Mouse (Mus musculus) CH12.LX (cell line): ENCODE results near the gene Acad11. TPM values are rescaled to one million over a fixed set of nuclear protein-coding genes. Genes with fewer than 3 reads are reported as not detected.

Source experiments
- DNase-seq: peaks from one replicate; pipeline ENCODE4 v3.0.0-alpha.2; 2013; ENCODE audit errors: extremely low read depth
- H3K27ac ChIP-seq: 2 replicates; pipeline ENCODE4 v1.5.1; 2012; ENCODE audit warnings: low read depth, mild to moderate bottlenecking, control low read depth, moderate library complexity; ENCODE audit not compliant: insufficient read depth
- H3K27me3 ChIP-seq: replicated peaks from 2 replicates; pipeline ENCODE3; 2012; ENCODE audit warnings: inconsistent platforms
- H3K36me3 ChIP-seq, 2 experiments: replicated peaks in 1 of 2; 2 replicates each; pipeline versions ENCODE3 to v1.6.1; 2012; ENCODE audit warnings: inconsistent platforms in 1 of 2, low read length in 1 of 2, mild to moderate bottlenecking in 1 of 2, mixed read lengths in 1 of 2, moderate library complexity in 1 of 2; ENCODE audit not compliant: control insufficient read depth in 1 of 2, insufficient read depth in 1 of 2
- H3K4me1 ChIP-seq, 2 experiments: 2 replicates each; pipeline ENCODE4 v1.6.1; 2012; ENCODE audit warnings: inconsistent platforms in 1 of 2, moderate library complexity in 1 of 2; ENCODE audit not compliant: insufficient read depth in 2 of 2, control insufficient read depth in 1 of 2
- H3K4me2 ChIP-seq: 2 replicates; pipeline ENCODE4 v1.6.1; 2012; ENCODE audit warnings: low read depth, mild to moderate bottlenecking, control low read depth; ENCODE audit not compliant: poor library complexity, insufficient read depth, severe bottlenecking
- H3K4me3 ChIP-seq, 3 experiments: fragments of 150-350 bp in 1 of 3; sonication (generic) in 1 of 3; replicated peaks in 1 of 3; 2 replicates each; pipeline versions ENCODE3 to v1.5.1; 2011 to 2012; ENCODE audit warnings: low read depth in 2 of 3, low read length in 2 of 3, mild to moderate bottlenecking in 2 of 3, moderate library complexity in 2 of 3, control low read depth in 1 of 3, improper control_type of control experiment in 1 of 3, inconsistent platforms in 1 of 3, mixed read lengths in 1 of 3; ENCODE audit not compliant: poor library complexity in 1 of 3
- H3K79me2 ChIP-seq: replicated peaks from 2 replicates; pipeline ENCODE4 v1.6.1; 2012; ENCODE audit warnings: mild to moderate bottlenecking, moderate library complexity; ENCODE audit not compliant: control insufficient read depth, poor library complexity, insufficient read depth, severe bottlenecking; ENCODE audit errors: extremely low read depth
- H3K9ac ChIP-seq: 2 replicates; pipeline ENCODE4 v1.6.1; 2012; ENCODE audit warnings: low read depth, mild to moderate bottlenecking, control low read depth, moderate library complexity; ENCODE audit not compliant: insufficient read depth
- H3K9me3 ChIP-seq: replicated peaks from 2 replicates; pipeline ENCODE3; 2012; ENCODE audit warnings: low read length, inconsistent platforms, mixed read lengths
- BHLHE40 ChIP-seq: IDR thresholded peaks from 2 replicates; pipeline ENCODE4 v1.6.1; 2011; ENCODE audit warnings: mild to moderate bottlenecking, low read depth, low read length, improper control_type of control experiment
- CHD1 ChIP-seq: IDR thresholded peaks from 2 replicates; pipeline ENCODE4 v1.6.1; 2012; ENCODE audit warnings: low read depth, low read length, improper control_type of control experiment, inconsistent platforms
- CHD2 ChIP-seq: IDR thresholded peaks from 2 replicates; pipeline ENCODE4 v1.6.1; 2011; ENCODE audit warnings: low read length, improper control_type of control experiment
- CTCF ChIP-seq, 2 experiments: IDR thresholded peaks in 1 of 2; conservative IDR thresholded peaks in 1 of 2; 2 replicates each; pipeline ENCODE4 v1.5.1; 2011 to 2012; ENCODE audit warnings: low read depth in 2 of 2, low read length in 2 of 2, improper control_type of control experiment in 1 of 2, inconsistent platforms in 1 of 2, mild to moderate bottlenecking in 1 of 2, moderate library complexity in 1 of 2
- E2F4 ChIP-seq: IDR thresholded peaks from 2 replicates; pipeline ENCODE4 v1.6.1; 2011; ENCODE audit warnings: low read depth, low read length, improper control_type of control experiment; ENCODE audit not compliant: insufficient replicate concordance
- ELF1 ChIP-seq: IDR thresholded peaks from 2 replicates; pipeline ENCODE4 v1.6.1; 2014; ENCODE audit warnings: low read depth, mild to moderate bottlenecking, inconsistent platforms, low read length, improper control_type of control experiment
- EP300 ChIP-seq: IDR thresholded peaks from 2 replicates; pipeline ENCODE4 v1.6.1; 2011; ENCODE audit warnings: low read length, improper control_type of control experiment
- ETS1 ChIP-seq: conservative IDR thresholded peaks from 2 replicates; pipeline ENCODE4 v1.6.1; 2012; ENCODE audit warnings: low read depth, mild to moderate bottlenecking, inconsistent platforms, low read length, improper control_type of control experiment, moderate library complexity
- HCFC1 ChIP-seq: IDR thresholded peaks from 2 replicates; pipeline ENCODE4 v1.6.1; 2012; ENCODE audit warnings: low read depth, mild to moderate bottlenecking, inconsistent platforms, low read length, improper control_type of control experiment
- IRF4 ChIP-seq: IDR thresholded peaks from 2 replicates; pipeline ENCODE4 v1.6.1; 2014; ENCODE audit warnings: low read depth, mild to moderate bottlenecking, inconsistent platforms, low read length, improper control_type of control experiment
- JUN ChIP-seq: IDR thresholded peaks from 2 replicates; pipeline ENCODE4 v1.6.1; 2011; ENCODE audit warnings: low read depth, mild to moderate bottlenecking, low read length, improper control_type of control experiment, moderate library complexity; ENCODE audit not compliant: insufficient read depth
- KAT2A ChIP-seq: IDR thresholded peaks from 2 replicates; pipeline ENCODE4 v1.6.1; 2012; ENCODE audit warnings: low read length, improper control_type of control experiment, inconsistent platforms; ENCODE audit not compliant: insufficient replicate concordance
- MAZ ChIP-seq: IDR thresholded peaks from 2 replicates; pipeline ENCODE4 v1.6.1; 2012; ENCODE audit warnings: low read depth, mild to moderate bottlenecking, inconsistent platforms, low read length, improper control_type of control experiment, moderate library complexity
- MEF2A ChIP-seq: IDR thresholded peaks from 2 replicates; pipeline ENCODE4 v1.6.1; 2014; ENCODE audit warnings: low read depth, mild to moderate bottlenecking, inconsistent platforms, low read length, improper control_type of control experiment, borderline replicate concordance
- MYC ChIP-seq: IDR thresholded peaks from 2 replicates; pipeline ENCODE4 v1.6.1; 2011; ENCODE audit warnings: low read depth, mild to moderate bottlenecking, improper control_type of control experiment, low read length
- NELFE ChIP-seq: IDR thresholded peaks from 2 replicates; pipeline ENCODE4 v1.6.1; 2011; ENCODE audit warnings: low read depth, low read length, improper control_type of control experiment
- NRF1 ChIP-seq: IDR thresholded peaks from 2 replicates; pipeline ENCODE4 v1.6.1; 2014; ENCODE audit warnings: low read depth, mild to moderate bottlenecking, inconsistent platforms, low read length, improper control_type of control experiment, moderate library complexity
- PAX5 ChIP-seq: IDR thresholded peaks from 2 replicates; pipeline ENCODE4 v1.6.1; 2012; ENCODE audit warnings: low read length, inconsistent platforms, mixed read lengths
- POLR2A ChIP-seq: IDR thresholded peaks from 2 replicates; pipeline ENCODE4 v1.6.1; 2011; ENCODE audit warnings: low read depth, mild to moderate bottlenecking, improper control_type of control experiment, low read length
- POLR2AphosphoS2 ChIP-seq: IDR thresholded peaks from 2 replicates; pipeline ENCODE4 v1.6.1; 2011; ENCODE audit warnings: low read depth, low read length, improper control_type of control experiment
- RAD21 ChIP-seq: IDR thresholded peaks from 2 replicates; pipeline ENCODE4 v1.6.1; 2011; ENCODE audit warnings: low read depth, mild to moderate bottlenecking, low read length, improper control_type of control experiment, moderate library complexity
- SMC3 ChIP-seq: IDR thresholded peaks from 2 replicates; pipeline ENCODE4 v1.6.1; 2011; ENCODE audit warnings: low read depth, low read length, improper control_type of control experiment
- TBP ChIP-seq: conservative IDR thresholded peaks from 2 replicates; pipeline ENCODE4 v1.6.1; 2011; ENCODE audit warnings: low read depth, low read length, improper control_type of control experiment
- UBTF ChIP-seq: IDR thresholded peaks from 2 replicates; pipeline ENCODE4 v1.6.1; 2012; ENCODE audit warnings: low read depth, mild to moderate bottlenecking, inconsistent platforms, low read length, improper control_type of control experiment, moderate library complexity
- USF1 ChIP-seq: IDR thresholded peaks from 2 replicates; pipeline ENCODE4 v1.6.1; 2014; ENCODE audit warnings: low read depth, mild to moderate bottlenecking, inconsistent platforms, low read length, improper control_type of control experiment
- ZC3H11A ChIP-seq: IDR thresholded peaks from 2 replicates; pipeline ENCODE4 v1.6.1; 2012; ENCODE audit warnings: low read depth, mild to moderate bottlenecking, inconsistent platforms, low read length, improper control_type of control experiment
- dilution Hi-C: fragments of 300-500 bp; cut with MboI; formaldehyde crosslinking; loops from 2 replicates; pipeline ENCODE4 v1.14.3; 2020; ENCODE audit warnings: low sequenced_read_pairs; ENCODE audit not compliant: extremely low pct_unique_long_range_greater_than_20kb, extremely low pct_ligation_motif_present
- in situ Hi-C: fragments of 300-500 bp; cut with MboI; formaldehyde crosslinking; loops from 3 replicates; pipeline ENCODE4 v1.14.3; 2019; ENCODE audit warnings: low sequenced_read_pairs, low pct_ligation_motif_present, low pct_unique_long_range_greater_than_20kb, mixed read lengths
- polyA plus RNA-seq: library from polyadenylated mRNA; unstranded; fragments of >175 nt; gene quantifications from 2 replicates; pipeline ENCODE4 v1.2.1, GENCODE M21; 2012; ENCODE audit warnings: low read depth; ENCODE audit not compliant: insufficient read length
- total RNA-seq, 2 experiments: library from RNA; depleted of rRNA; stranded (reverse); fragments of 300-350 nt in 1 of 2; fragments of >200 nt in 1 of 2; gene quantifications; 2 replicates each; pipeline ENCODE4 v1.2.3; 2012 to 2014

Acad11 gene
- total and polyA plus RNA-seq, 3 experiments, result 8.3 to 12.1 (median 10.0) TPM

GRCm38 (mm10) chr9:104029861-104030260, 33.3 kb upstream of the Acad11 start:
- no peak overlapping the region for H3K4me2 ChIP-seq
- no peak for TF ChIP-seq USF1
- no peak for TF ChIP-seq NELFE
- no peak for TF ChIP-seq CHD1
- no peak for TF ChIP-seq ELF1
- TF ChIP-seq IRF4, result no peak
- no peak for TF ChIP-seq NRF1
- TF ChIP-seq RAD21, result no peak
- no peak for TF ChIP-seq MYC
- no peak for TF ChIP-seq POLR2A
- H3K79me2 ChIP-seq, result no peaks in the 10 kb centered on the region
- no peaks in the 10 kb centered on the region for H3K4me1 ChIP-seq
- H3K4me3 ChIP-seq, result no peak overlapping the region
- no peak for DNase-seq
- in situ Hi-C loops, result no loop called here
- H3K36me3 ChIP-seq, result peaks cover 0 to 5% of the 10 kb centered on the region in 2 experiments
- H3K27me3 ChIP-seq, result no peaks in the 10 kb centered on the region
- no peak overlapping the region for H3K9ac ChIP-seq
- H3K27ac ChIP-seq, result no peak overlapping the region
- H3K9me3 ChIP-seq, result peaks cover 2% of the 10 kb centered on the region
- dilution Hi-C loops, result no loop called here

- Histone ChIP-seq H3K4me1 (0 out of 4 replicates have a peak, but pooled peaks cover 0 to 3% of the 10 kb centered on the region in 2 experiments), H3K9ac (no peak overlapping the region)
Observed at GRCm38 (mm10) chr9:104034231-104034630, 28.9 kb upstream of the Acad11 start.

GRCm38 (mm10) chr9:104034718-104035117, 28.5 kb upstream of the Acad11 start:
- in situ Hi-C loops, result no loop called here
- 0 out of 4 replicates have a peak, but pooled peaks cover 0 to 3% of the 10 kb centered on the region in 2 experiments for H3K4me1 ChIP-seq
- no peaks in the 10 kb centered on the region for H3K27me3 ChIP-seq
- H3K9me3 ChIP-seq, result no peaks in the 10 kb centered on the region
- dilution Hi-C loops, result no loop called here
- no peak overlapping the region for H3K9ac ChIP-seq
- no peak overlapping the region for H3K4me3 ChIP-seq
- no peak overlapping the region for H3K4me2 ChIP-seq
- TF ChIP-seq POLR2A (no peak), IRF4 (no peak), CHD1 (no peak), HCFC1 (no peak), E2F4 (no peak), USF1 (no peak), JUN (no peak), MEF2A (no peak), POLR2AphosphoS2 (no peak), MAZ (no peak), UBTF (no peak), CHD2 (no peak), NELFE (no peak), PAX5 (no peak), ZC3H11A (no peak), CTCF (conservative IDR thresholded peaks at IDR 0.05 in 1 of 2, IDR thresholded peaks at IDR 0.05 in 1 of 2; ENCODE audit: low read depth in 2 of 2, low read length in 2 of 2) (no peak), RAD21 (no peak), KAT2A (no peak), TBP (no peak), ETS1 (no peak)
- no peaks in the 10 kb centered on the region for H3K79me2 ChIP-seq
- H3K36me3 ChIP-seq, result peaks cover 0 to 4% of the 10 kb centered on the region in 2 experiments
- no peak for DNase-seq
- H3K27ac ChIP-seq, result no peak overlapping the region

More at GRCm38 (mm10) chr9:104034231-104034630, 28.9 kb upstream of the Acad11 start:
- DNase-seq, result no peak
- Histone ChIP-seq H3K36me3 (peaks cover 0 to 2% of the 10 kb centered on the region in 2 experiments), H3K27me3 (no peaks in the 10 kb centered on the region), H3K4me2 (no peak overlapping the region), H3K9me3 (no peaks in the 10 kb centered on the region), H3K4me3 (no peak overlapping the region), H3K27ac (no peak overlapping the region), H3K79me2 (no peaks in the 10 kb centered on the region)
- no peak for TF ChIP-seq CTCF (conservative IDR thresholded peaks at IDR 0.05 in 1 of 2, IDR thresholded peaks at IDR 0.05 in 1 of 2; ENCODE audit: low read depth in 2 of 2, low read length in 2 of 2)
- TF ChIP-seq PAX5, result no peak
- no peak for TF ChIP-seq BHLHE40
- TF ChIP-seq EP300, result no peak
- TF ChIP-seq E2F4, result no peak
- TF ChIP-seq SMC3, result no peak
- TF ChIP-seq UBTF, result no peak
- in situ Hi-C loops, result no loop called here
- dilution Hi-C loops, result no loop called here
